Mouse (Mus musculus) CD8-positive naive resting alpha-beta T cell, adult 57 days (primary cell): Measurements from ENCODE around the gene Dnajb7. TPM values are rescaled to one million over a fixed set of nuclear protein-coding genes. Genes with fewer than 3 reads are reported as not detected.

Source experiments
- total RNA-seq: library from RNA; stranded (reverse); gene quantifications from one replicate; pipeline ENCODE4 v1.2.4, GENCODE M21; 2023

The Dnajb7 gene
- not detected for total RNA-seq

GRCm38 (mm10) chr15:81408199-81408598 is at the start of gene Dnajb7:
Gene Dnajb7, minus strand, starts transcription at chr15:81408299.

GRCm38 (mm10) chr15:81399638-81400315 is 8.3 kb downstream of the Dnajb7 start, which contains the start of the genes St13 and Xpnpep3:
Gene St13, minus strand, starts transcription at chr15:81400077.
Gene Xpnpep3, plus strand, starts transcription at chr15:81400138.

GRCm38 (mm10) chr15:81360345-81361021 is 47.6 kb downstream of the Dnajb7 start, which contains the start of gene Slc25a17:
Gene Slc25a17, minus strand, starts transcription at chr15:81360812.

Other genes with a start within 250 kb of the Dnajb7 start
- gene Mrtfa, start 217.5 kb downstream of the Dnajb7 start, total RNA-seq, result 204 TPM
- gene Mchr1, start 172.8 kb downstream of the Dnajb7 start, total RNA-seq, result not detected
- gene Slc25a17, start 47.5 kb downstream of the Dnajb7 start, total RNA-seq, result 32.9 TPM
- gene St13, start 8.2 kb downstream of the Dnajb7 start, total RNA-seq, result 83.9 TPM
- 19.8 TPM for gene Xpnpep3, start 8.2 kb downstream of the Dnajb7 start, total RNA-seq
- 101 TPM for gene Rbx1, start 58.0 kb upstream of the Dnajb7 start, total RNA-seq
- gene Ep300, start 177.1 kb upstream of the Dnajb7 start, total RNA-seq, result 130 TPM